Mouse (Mus musculus): ENCODE measurements around the gene Apoc2. TPM values are rescaled to one million over a fixed set of nuclear protein-coding genes. Genes with fewer than 3 reads are reported as not detected.

The Apoc2 gene
- total RNA-seq, 4 experiments from 2014 or later: not detected

DNA sequence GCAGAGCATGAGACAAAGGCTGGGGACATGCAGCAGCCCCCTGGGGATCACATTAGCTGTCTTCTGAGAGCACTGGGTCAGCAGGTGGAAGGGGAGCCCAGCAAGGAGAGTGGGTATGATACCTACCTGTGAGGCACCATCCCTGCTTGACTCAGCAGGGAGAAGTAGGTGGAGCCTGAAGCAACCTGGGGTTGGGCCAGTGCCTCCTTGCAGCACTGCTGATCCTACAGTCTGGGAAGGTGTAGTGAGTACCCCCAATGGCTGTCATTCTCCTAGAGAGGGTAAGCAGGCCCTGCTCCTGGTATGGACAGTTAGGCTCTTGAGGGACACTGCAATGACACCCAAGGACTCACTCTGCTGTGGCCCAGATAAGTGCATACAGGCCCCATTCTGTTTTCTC, 45.5 kb downstream of the Apoc2 start:
- no peak for DNase-seq (ENCODE audit: low spot score in 2 of 2)

DNA sequence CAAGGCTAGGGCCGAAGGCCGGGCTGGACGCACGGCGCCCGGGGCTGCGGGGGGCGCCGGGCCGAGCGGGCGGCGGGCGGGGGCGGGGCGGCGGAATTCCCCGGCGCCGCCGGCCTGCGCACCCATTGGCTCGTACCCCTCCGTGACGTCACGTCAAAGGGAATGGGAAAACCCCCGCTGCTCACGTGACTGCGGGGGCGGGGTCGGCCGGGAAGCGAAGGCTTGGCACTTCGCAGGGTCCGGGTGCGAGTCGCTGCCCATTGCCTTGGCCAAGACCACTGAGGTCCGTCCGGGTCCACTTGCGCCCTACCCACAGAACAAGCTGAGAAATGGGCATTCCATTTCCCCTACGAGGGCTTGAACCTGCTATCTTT, 48.4 kb downstream of the Apoc2 start, which contains the start of gene Relb:
Gene Relb, minus strand, starts transcription at position 78 of the 374 bp plus-strand sequence.
- DNase-seq (ENCODE audit: low spot score in 2 of 2): peak; percentile 82 to 86

DNA sequence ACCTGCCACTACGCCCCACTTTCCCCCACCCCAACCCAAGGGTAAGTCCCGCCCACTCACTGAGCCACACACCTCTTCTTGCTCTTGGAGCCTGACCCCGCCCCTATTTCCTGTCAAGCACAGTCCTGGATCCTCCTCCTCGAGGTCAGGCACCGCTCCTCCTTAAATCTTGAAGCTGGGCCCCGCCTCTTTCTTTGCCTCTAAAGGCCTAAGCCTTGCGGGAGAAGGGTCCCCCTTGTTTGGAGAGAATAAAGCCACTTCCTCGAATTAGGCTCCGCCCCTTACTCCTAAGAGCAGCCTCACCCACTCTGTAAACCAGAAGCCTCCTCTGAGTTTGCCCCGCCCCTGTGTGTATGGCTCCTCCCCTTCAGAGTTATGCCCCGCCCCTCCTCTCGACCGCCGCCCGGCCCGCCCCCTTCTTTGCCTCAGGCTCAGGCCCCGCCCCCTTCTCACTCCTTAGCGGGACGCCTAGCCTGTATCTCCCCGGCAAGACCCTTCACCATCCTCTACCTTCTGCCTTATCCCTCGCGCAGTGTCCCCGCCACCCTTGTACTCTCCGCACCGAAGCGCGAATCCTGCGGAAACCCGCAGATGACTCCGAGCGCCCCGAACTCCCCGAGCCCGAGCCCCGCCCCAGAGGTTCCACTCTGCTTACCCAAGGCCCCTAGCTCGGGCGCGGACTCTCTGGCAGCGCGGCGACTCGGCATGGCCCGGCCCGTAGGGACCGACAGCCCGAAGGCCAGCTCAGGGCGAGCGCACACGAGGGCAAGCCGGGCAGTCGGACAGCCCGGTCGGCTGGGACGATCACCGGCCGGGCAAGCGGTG, 49.0 kb downstream of the Apoc2 start:
- DNase-seq (ENCODE audit: low spot score in 2 of 2): peak; percentile 95 to 97

DNA sequence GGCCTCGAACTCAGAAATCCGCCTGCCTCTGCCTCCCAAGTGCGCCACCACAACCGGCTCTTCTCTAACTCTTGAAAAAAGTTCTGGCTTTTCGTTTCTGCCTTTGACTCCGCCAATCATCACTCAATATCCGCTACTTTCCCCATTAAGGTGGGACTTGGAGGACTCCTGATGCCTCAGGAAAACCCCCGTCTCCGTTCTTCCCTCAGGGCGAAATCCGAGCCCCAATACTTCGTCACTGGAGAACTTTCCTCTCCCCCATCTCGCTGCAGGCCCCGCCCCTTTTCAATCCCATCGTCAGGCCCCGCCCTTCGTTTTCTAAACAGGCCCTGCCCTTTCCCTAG, 49.6 kb downstream of the Apoc2 start:
- DNase-seq (ENCODE audit: low spot score in 2 of 2): no peak

DNA sequence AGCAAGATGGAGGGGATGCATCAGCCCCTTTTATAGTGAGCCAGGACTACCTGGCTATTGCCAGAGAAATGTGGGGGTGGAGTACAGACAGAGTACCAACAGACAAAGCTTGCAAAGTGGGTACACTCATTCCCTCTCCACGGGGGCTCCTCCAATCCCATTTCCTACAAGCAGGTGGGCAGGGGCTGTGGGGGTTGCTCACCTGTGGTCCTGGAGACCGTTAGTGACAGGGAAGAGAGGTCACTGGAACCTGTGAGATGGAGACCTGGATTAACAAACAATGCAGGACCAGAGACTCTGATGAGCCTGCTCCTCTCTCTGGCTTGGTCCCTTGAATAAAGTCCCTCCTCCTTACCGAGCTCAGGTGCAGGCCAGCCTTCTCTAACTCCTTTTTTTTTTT, 50.0 kb downstream of the Apoc2 start:
- no peak for DNase-seq (ENCODE audit: low spot score in 2 of 2)

DNA sequence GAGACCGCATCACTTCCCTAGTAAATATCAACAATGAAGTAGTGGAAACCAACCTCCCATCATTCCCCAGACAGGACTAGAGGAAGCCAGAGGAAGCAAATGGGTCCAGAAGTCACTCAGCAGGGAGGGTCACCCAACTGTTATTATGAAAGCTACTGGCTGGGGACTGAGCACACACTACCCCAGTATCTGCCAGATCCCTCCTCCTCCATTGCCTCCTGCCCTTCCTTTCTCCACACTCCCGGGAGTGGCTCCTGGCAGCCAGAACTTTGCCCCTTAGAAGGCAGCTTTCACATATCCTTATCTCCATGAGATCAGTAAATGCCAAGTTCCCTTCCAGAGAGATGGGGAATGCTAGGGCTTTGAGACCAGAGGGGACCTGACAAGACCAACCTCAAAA, 54.3 kb downstream of the Apoc2 start:
- DNase-seq (ENCODE audit: low spot score in 2 of 2): no peak

DNA sequence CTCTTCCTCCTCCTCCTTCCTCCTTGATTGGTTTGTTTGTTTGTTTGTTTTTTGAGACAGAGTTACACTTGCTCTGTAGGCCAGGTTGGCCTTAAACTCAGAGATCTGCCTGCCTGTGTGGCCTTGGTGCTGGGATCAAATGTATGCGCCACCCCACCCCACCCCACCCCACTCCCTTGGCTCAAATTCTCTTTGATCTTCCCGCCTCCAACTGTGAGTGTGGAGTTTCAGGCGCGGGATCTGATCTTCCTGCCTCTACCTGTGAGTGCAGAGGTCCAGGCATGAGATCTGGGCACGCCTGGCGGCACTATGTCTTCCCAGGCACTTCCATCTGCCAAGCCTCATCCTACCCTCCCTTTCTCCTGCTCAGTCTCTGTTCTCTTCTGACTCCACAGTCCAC, 55.5 kb downstream of the Apoc2 start:
- DNase-seq (ENCODE audit: low spot score in 2 of 2): no peak

Other genes starting within 250 kb of the Apoc2 start
- 10 to 100 TPM; 18.0 to 20.0 (median 19.8) TPM for gene Mark4, start 219.1 kb downstream of the Apoc2 start, total RNA-seq (2022)
- gene Exoc3l2, start 214.6 kb downstream of the Apoc2 start, total RNA-seq (2022): under 1 TPM; 0.27 to 0.80 (median 0.35) TPM
- 1 to 10 TPM; 2.1 to 2.7 (median 2.3) TPM for gene Bloc1s3, start 169.6 kb downstream of the Apoc2 start, total RNA-seq (2022)
- gene Trappc6a, start 169.5 kb downstream of the Apoc2 start, total RNA-seq (2022): 10 to 100 TPM in 1 of 4 experiments, 1 to 10 TPM in 3; 7.6 to 10.2 (median 8.8) TPM
- gene Nkpd1, start 160.1 kb downstream of the Apoc2 start, total RNA-seq (2022): not detected
- gene Ppp1r37, start 114.9 kb downstream of the Apoc2 start, total RNA-seq (2022): 10 to 100 TPM; 45.9 to 52.8 (median 48.8) TPM
- 1 to 10 TPM in 1 of 4 experiments, under 1 TPM in 3; 0.56 to 1.1 (median 0.77) TPM for gene Zfp296, start 100.7 kb downstream of the Apoc2 start, total RNA-seq (2022)
- 100 to 1,000 TPM in 2 of 4 experiments, 10 to 100 TPM in 2; 78.5 to 108 (median 99.3) TPM for gene Gemin7, start 100.3 kb downstream of the Apoc2 start, total RNA-seq (2022)
- gene Clasrp, start 73.5 kb downstream of the Apoc2 start, total RNA-seq (2022): 10 to 100 TPM in 1 of 4 experiments, 1 to 10 TPM in 3; 6.3 to 10.0 (median 9.2) TPM
- gene Relb, start 48.5 kb downstream of the Apoc2 start, total RNA-seq (2022): 10 to 100 TPM in 2 of 4 experiments, 1 to 10 TPM in 2; 7.0 to 12.5 (median 9.5) TPM
- gene Clptm1, start 12.9 kb downstream of the Apoc2 start, total RNA-seq (2022): 10 to 100 TPM; 49.6 to 55.5 (median 51.0) TPM
- not detected for gene Gm44805, start 3.5 kb upstream of the Apoc2 start, total RNA-seq (2022)
- not detected for gene Apoc4, start 3.5 kb upstream of the Apoc2 start, total RNA-seq (2022)
- 1 to 10 TPM in 2 of 4 experiments, not detected in 2; 1.1 to 2.1 TPM for gene Apoc1, start 14.7 kb upstream of the Apoc2 start, total RNA-seq (2022)
- 10 to 100 TPM; 18.8 to 67.9 (median 47.9) TPM for gene Apoe, start 21.2 kb upstream of the Apoc2 start, total RNA-seq (2022)
- gene Tomm40, start 37.5 kb upstream of the Apoc2 start, total RNA-seq (2022): 10 to 100 TPM; 44.3 to 48.3 (median 46.0) TPM
- 1 to 10 TPM; 1.0 to 1.8 (median 1.5) TPM for gene Nectin2, start 72.5 kb upstream of the Apoc2 start, total RNA-seq (2022)
- 10 to 100 TPM; 16.7 to 24.4 (median 18.0) TPM for gene Bcam, start 93.1 kb upstream of the Apoc2 start, total RNA-seq (2022)
- gene Cblc, start 118.9 kb upstream of the Apoc2 start, total RNA-seq (2022): not detected
- under 1 TPM; 0.58 to 0.62 (median 0.61) TPM for gene Bcl3, start 144.8 kb upstream of the Apoc2 start, total RNA-seq (2022)
- not detected for gene Gm19345, start 174.1 kb upstream of the Apoc2 start, total RNA-seq (2022)
- not detected for gene Ceacam16, start 183.4 kb upstream of the Apoc2 start, total RNA-seq (2022)
- not detected for gene Ceacam19, start 210.0 kb upstream of the Apoc2 start, total RNA-seq (2022)
- 1 to 10 TPM; 4.3 to 6.7 (median 4.9) TPM for gene Pvr, start 243.2 kb upstream of the Apoc2 start, total RNA-seq (2022)

All from gastrocnemius, adult 8-10 months (tissue).